Mouse (Mus musculus) liver, postnatal 0 days (tissue): Measurements from ENCODE around the gene Creb1.

Experiments
- CTCF ChIP-seq: sonication (generic); IDR thresholded peaks from 2 replicates; pipeline ENCODE4 v1.5.1; 2016; ENCODE audit warnings: antibody characterized with exemption, low read depth
- EP300 ChIP-seq: IDR thresholded peaks from 2 replicates; pipeline ENCODE4 v1.6.1; 2016; ENCODE audit warnings: antibody characterized with exemption, low read depth, mild to moderate bottlenecking

GRCm38 (mm10) chr1:64496803-64497202 lies 35.6 kb upstream of the Creb1 start:
- TF ChIP-seq CTCF (no peak), EP300 (no peak)
